Mouse (Mus musculus) midbrain, embryonic 14.5 days (tissue): ENCODE results near the gene Ksr2. TPM values are rescaled to one million over a fixed set of nuclear protein-coding genes. Genes with fewer than 3 reads are reported as not detected.

Source experiments
- ATAC-seq: fragments of 200-750 bp; cut with Nextera tagmentation; 2 replicates; pipeline ENCODE4 v1.8.0; 2017; ENCODE audit warnings: moderate number of reproducible peaks, moderate library complexity; ENCODE audit not compliant: low FRiP score, low TSS enrichment
- DNase-seq: peaks from one replicate; pipeline ENCODE4 v3.0.0-alpha.2; 2015
- H3K27ac ChIP-seq: fragments of 300-500 bp; sonication (generic); replicated peaks from 2 replicates; pipeline ENCODE4 v1.5.1; 2014; ENCODE audit warnings: mild to moderate bottlenecking, low read depth, low read length, moderate library complexity
- H3K27me3 ChIP-seq: fragments of 300-500 bp; sonication (generic); 2 replicates; pipeline ENCODE4 v1.6.1; 2014; ENCODE audit warnings: low read length, control low read depth, mixed read lengths; ENCODE audit not compliant: control insufficient read depth, insufficient read depth
- H3K36me3 ChIP-seq: fragments of 300-500 bp; sonication (generic); 2 replicates; pipeline ENCODE4 v1.6.1; 2014; ENCODE audit warnings: low read length, control low read depth; ENCODE audit not compliant: control insufficient read depth, insufficient read depth
- H3K4me1 ChIP-seq: fragments of 300-500 bp; sonication (generic); 2 replicates; pipeline ENCODE4 v1.6.1; 2014; ENCODE audit warnings: mild to moderate bottlenecking, antibody characterized with exemption, low read length, control low read depth; ENCODE audit not compliant: control insufficient read depth, insufficient read depth
- H3K4me2 ChIP-seq: fragments of 300-500 bp; sonication (generic); 2 replicates; pipeline ENCODE4 v1.6.1; 2014; ENCODE audit warnings: mild to moderate bottlenecking, low read length, moderate library complexity
- H3K4me3 ChIP-seq: fragments of 300-500 bp; sonication (generic); replicated peaks from 2 replicates; pipeline ENCODE4 v1.5.1; 2014; ENCODE audit warnings: low read depth, low read length
- H3K9ac ChIP-seq: fragments of 300-500 bp; sonication (generic); replicated peaks from 2 replicates; pipeline ENCODE4 v1.6.1; 2014; ENCODE audit warnings: mild to moderate bottlenecking, low read length, moderate library complexity
- H3K9me3 ChIP-seq: fragments of 300-500 bp; sonication (generic); 2 replicates; pipeline ENCODE4 v1.6.1; 2016; ENCODE audit warnings: low read length, control low read depth, mixed read lengths; ENCODE audit not compliant: control insufficient read depth
- WGBS: fragments of 180-500 bp; shearing (Covaris S2); extraction: QIAGEN DNeasy Blood & Tissue Kit; methylation state at CpG from one replicate; pipeline ENCODE4 v1.1.7; 2014; 5-methylcytosine and 5-hydroxymethylcytosine counted together
- polyA plus RNA-seq: library from polyadenylated mRNA; unstranded; fragments of >200 nt; fragmentation: Nextera tagmentation; extraction: Ambion mirVana; gene quantifications from 2 replicates; pipeline ENCODE4 v1.2.1, GENCODE M21; 2014

The Ksr2 gene
- polyA plus RNA-seq, 1 experiment from 2014 or later, result 8.1 TPM

- no peak for ATAC-seq
- Histone ChIP-seq H3K4me1 (peaks cover 11% of the 10 kb centered on the region), H3K4me3 (no peak overlapping the region), H3K4me2 (no peak overlapping the region), H3K27ac (no peak overlapping the region), H3K9ac (no peak overlapping the region), H3K9me3 (no peaks in the 10 kb centered on the region), H3K27me3 (no peaks in the 10 kb centered on the region), H3K36me3 (0 out of 2 replicates have a peak, but pooled peaks cover 3% of the 10 kb centered on the region)
- DNase-seq, result peak; percentile 39
- WGBS, result 61% methylated on average over 21 of the region's 21 CpGs
These were observed 83.3 kb downstream of the Ksr2 start for GRCm38 (mm10) chr5:117497084-117497483.

DNA sequence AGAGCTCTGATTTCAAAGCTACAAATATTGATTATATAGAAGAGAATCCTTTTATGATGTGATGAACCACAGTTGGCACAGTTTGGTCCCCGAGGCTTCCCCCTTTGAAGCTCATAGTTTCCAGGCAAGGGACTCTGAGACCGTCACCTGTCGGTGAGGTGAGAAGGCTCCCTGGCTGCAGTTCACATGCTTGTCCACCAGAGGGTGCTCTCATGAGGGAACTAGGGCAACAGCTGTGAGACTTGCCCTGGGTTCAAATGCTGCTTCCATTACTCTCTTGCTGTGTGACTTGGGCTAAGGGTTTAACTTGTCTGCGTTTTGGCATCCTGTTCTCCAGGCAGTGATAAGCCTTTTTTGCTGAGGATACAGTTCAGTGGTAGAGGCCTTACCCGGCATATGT, 88.8 kb downstream of the Ksr2 start:
- H3K36me3 ChIP-seq, result 0 out of 2 replicates have a peak, but pooled peaks cover 3% of the 10 kb centered on the region
- H3K9ac ChIP-seq, result no peak overlapping the region
- no peak overlapping the region for H3K4me2 ChIP-seq
- H3K27ac ChIP-seq, result no peak overlapping the region
- ATAC-seq (no peak), DNase-seq (no peak)
- H3K27me3 ChIP-seq, result no peaks in the 10 kb centered on the region
- WGBS, result 91% methylated on average over 5 of the region's 5 CpGs
- H3K4me1 ChIP-seq, result no peaks in the 10 kb centered on the region
- no peak overlapping the region for H3K4me3 ChIP-seq
- H3K9me3 ChIP-seq, result no peaks in the 10 kb centered on the region

GRCm38 (mm10) chr5:117504431-117504830, 90.6 kb downstream of the Ksr2 start:
- peak; percentile 60 for DNase-seq
- H3K9ac ChIP-seq, result no peak overlapping the region
- H3K36me3 ChIP-seq, result 0 out of 2 replicates have a peak, but pooled peaks cover 3% of the 10 kb centered on the region
- no peak for ATAC-seq
- H3K9me3 ChIP-seq, result no peaks in the 10 kb centered on the region
- no peak overlapping the region for H3K4me2 ChIP-seq
- H3K4me1 ChIP-seq, result no peaks in the 10 kb centered on the region
- H3K27ac ChIP-seq, result no peak overlapping the region
- H3K27me3 ChIP-seq, result no peaks in the 10 kb centered on the region
- no peak overlapping the region for H3K4me3 ChIP-seq
- 92% methylated on average over 5 of the region's 5 CpGs for WGBS

DNA sequence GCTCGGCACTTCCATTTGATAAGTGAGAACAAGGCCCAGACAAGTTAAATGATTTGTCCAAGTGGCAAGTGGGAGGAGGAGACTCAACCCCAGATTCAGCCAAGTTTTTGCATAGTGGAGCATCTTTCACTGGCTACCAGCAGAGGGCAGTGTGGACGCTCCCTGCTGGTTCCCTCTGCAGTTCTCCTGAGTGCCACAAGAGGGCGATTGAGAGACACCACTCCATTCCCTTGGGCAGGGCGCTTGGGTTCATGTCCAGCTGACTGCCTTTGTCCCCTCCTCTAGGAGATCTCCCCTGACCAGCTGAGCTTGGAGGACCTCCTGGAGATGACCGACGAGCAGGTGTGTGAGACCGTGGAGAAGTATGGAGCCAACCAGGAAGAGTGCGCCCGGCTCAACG, 91.4 kb downstream of the Ksr2 start:
- ATAC-seq (no peak), DNase-seq (peak; percentile 73)
- Histone ChIP-seq H3K27me3 (no peaks in the 10 kb centered on the region), H3K9ac (no peak overlapping the region), H3K36me3 (0 out of 2 replicates have a peak, but pooled peaks cover 3% of the 10 kb centered on the region), H3K4me3 (no peak overlapping the region), H3K9me3 (no peaks in the 10 kb centered on the region), H3K27ac (no peak overlapping the region), H3K4me2 (no peak overlapping the region), H3K4me1 (no peaks in the 10 kb centered on the region)
- WGBS, result 70% methylated on average over 10 of the region's 10 CpGs

DNA sequence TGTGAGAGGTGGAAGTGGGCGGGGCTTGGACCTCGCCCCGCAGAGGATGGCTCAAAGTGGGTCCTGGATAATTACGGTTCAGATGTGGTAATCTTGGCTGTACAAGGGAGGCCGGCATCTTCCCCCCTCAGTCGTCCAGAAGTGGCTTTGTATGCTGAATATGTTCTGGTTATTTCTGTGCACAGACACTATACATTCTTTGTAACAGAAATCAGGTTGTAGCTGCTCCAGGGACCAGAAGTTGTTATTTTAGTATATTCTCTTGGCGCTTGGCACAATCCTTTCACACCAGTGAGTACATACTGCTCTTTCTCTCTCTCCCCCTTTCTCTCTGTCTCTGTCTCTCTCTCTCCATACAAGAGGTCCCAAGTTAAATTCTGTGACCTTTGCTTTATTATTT, 92.0 kb downstream of the Ksr2 start:
- no peak overlapping the region for H3K9ac ChIP-seq
- DNase-seq (no peak), ATAC-seq (no peak)
- no peak overlapping the region for H3K27ac ChIP-seq
- H3K4me1 ChIP-seq, result no peaks in the 10 kb centered on the region
- WGBS, result 86% methylated on average over 7 of the region's 7 CpGs
- H3K4me2 ChIP-seq, result no peak overlapping the region
- 0 out of 2 replicates have a peak, but pooled peaks cover 3% of the 10 kb centered on the region for H3K36me3 ChIP-seq
- H3K27me3 ChIP-seq, result no peaks in the 10 kb centered on the region
- no peak overlapping the region for H3K4me3 ChIP-seq
- no peaks in the 10 kb centered on the region for H3K9me3 ChIP-seq

GRCm38 (mm10) chr5:117506406-117506805, 92.6 kb downstream of the Ksr2 start:
- Histone ChIP-seq H3K27ac (no peak overlapping the region), H3K4me3 (no peak overlapping the region), H3K27me3 (no peaks in the 10 kb centered on the region), H3K9ac (no peak overlapping the region), H3K4me1 (no peaks in the 10 kb centered on the region), H3K36me3 (no peaks in the 10 kb centered on the region), H3K4me2 (no peak overlapping the region), H3K9me3 (no peaks in the 10 kb centered on the region)
- no peak for ATAC-seq
- peak; percentile 79 for DNase-seq
- WGBS, result 40% methylated on average over 13 of the region's 13 CpGs

- ATAC-seq, result no peak
- Histone ChIP-seq H3K4me2 (no peak overlapping the region), H3K27me3 (no peaks in the 10 kb centered on the region), H3K4me3 (no peak overlapping the region), H3K4me1 (no peaks in the 10 kb centered on the region), H3K9ac (no peak overlapping the region), H3K27ac (no peak overlapping the region), H3K9me3 (no peaks in the 10 kb centered on the region), H3K36me3 (no peaks in the 10 kb centered on the region)
- WGBS, result 39% methylated on average over 22 of the region's 22 CpGs
- DNase-seq, result peak; percentile 85
These were observed 95.9 kb downstream of the Ksr2 start for GRCm38 (mm10) chr5:117509511-117510375.

GRCm38 (mm10) chr5:117510864-117511263, 97.1 kb downstream of the Ksr2 start:
- H3K4me2 ChIP-seq, result no peak overlapping the region
- ATAC-seq (no peak), DNase-seq (no peak)
- no peak overlapping the region for H3K4me3 ChIP-seq
- H3K4me1 ChIP-seq, result no peaks in the 10 kb centered on the region
- 77% methylated on average over 10 of the region's 10 CpGs for WGBS
- no peak overlapping the region for H3K9ac ChIP-seq
- H3K27me3 ChIP-seq, result no peaks in the 10 kb centered on the region
- H3K36me3 ChIP-seq, result no peaks in the 10 kb centered on the region
- H3K9me3 ChIP-seq, result no peaks in the 10 kb centered on the region
- H3K27ac ChIP-seq, result no peak overlapping the region

DNA sequence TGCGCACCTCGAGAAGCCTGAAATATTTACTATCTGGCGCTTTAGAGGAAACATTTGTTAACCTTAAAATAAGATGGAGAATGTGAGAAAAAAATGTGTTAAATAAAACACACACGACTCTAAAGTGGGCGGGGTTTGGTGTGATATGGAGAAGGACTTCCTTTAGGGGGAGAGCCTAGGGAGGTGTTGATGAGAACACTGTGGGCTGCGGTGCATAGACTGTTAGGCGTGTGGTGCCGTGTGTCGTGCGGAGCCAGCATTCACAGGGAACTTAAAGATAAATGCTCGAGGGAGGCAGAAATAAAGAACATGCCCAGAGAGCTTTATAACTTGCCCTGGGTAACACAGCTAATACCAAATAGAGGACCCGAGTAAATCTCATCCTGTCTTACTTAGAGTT, 101.6 kb downstream of the Ksr2 start:
- H3K4me2 ChIP-seq, result no peak overlapping the region
- no peaks in the 10 kb centered on the region for H3K4me1 ChIP-seq
- no peaks in the 10 kb centered on the region for H3K36me3 ChIP-seq
- WGBS, result 94% methylated on average over 12 of the region's 12 CpGs
- no peak overlapping the region for H3K27ac ChIP-seq
- no peaks in the 10 kb centered on the region for H3K27me3 ChIP-seq
- no peaks in the 10 kb centered on the region for H3K9me3 ChIP-seq
- no peak overlapping the region for H3K9ac ChIP-seq
- H3K4me3 ChIP-seq, result no peak overlapping the region
- ATAC-seq (no peak), DNase-seq (no peak)
